Mouse (Mus musculus) brain, embryonic 14.5 days (tissue): Measurements from ENCODE around the gene Shtn1.

Experiments
- CTCF ChIP-seq: fragments of 200-500 bp; IDR thresholded peaks from 2 replicates; pipeline ENCODE4 v1.5.1; 2012; ENCODE audit warnings: inconsistent platforms, mild to moderate bottlenecking, moderate library complexity, borderline replicate concordance; ENCODE audit not compliant: insufficient read depth, insufficient read length; ENCODE audit errors: extremely low read depth
- POLR2A ChIP-seq: fragments of 200-500 bp; IDR thresholded peaks from 2 replicates; pipeline ENCODE4 v1.6.1; 2012; ENCODE audit warnings: mild to moderate bottlenecking, inconsistent platforms, borderline replicate concordance; ENCODE audit not compliant: poor library complexity, insufficient read depth, insufficient read length, severe bottlenecking; ENCODE audit errors: extremely low read depth

DNA sequence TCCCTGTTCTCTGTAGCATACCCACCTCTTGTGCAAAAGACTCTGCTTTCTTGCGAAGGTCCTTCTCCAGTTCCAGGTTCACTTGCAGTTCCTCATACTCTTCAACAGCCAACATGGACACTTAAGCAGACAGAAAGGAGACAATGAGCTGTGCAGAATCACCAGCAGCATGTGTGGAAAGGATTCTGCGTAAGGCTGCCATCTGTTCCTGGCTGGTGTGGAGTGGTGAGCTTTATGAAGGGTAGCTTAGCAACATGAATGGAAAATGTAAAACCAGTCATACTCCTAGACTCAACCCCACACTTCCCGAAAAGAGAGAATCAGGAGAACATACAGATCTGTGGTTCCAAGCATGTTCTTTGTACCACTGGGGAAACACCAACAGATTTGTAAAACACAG is 47.8 kb downstream of the Shtn1 start:
- no peak for TF ChIP-seq POLR2A
- no peak for TF ChIP-seq CTCF
